In genomic region chr7:133985648-133986047, GRCm38 (mm10) we compare ENCODE assay signal across 12 mouse cellular contexts.
"Had no signal": no experiment of that assay in that cellular context is flagged by ENCODE, and none has a peak within 500 bp of the region (broad histone marks: within the 10 kb centered on the region; RNA-seq: fewer than 3 reads in every experiment).

No protein-coding gene starts in this region.

- H3K4me1 ChIP-seq: kidney, embryonic 15.5 days; midbrain, embryonic 12.5 days had no signal

- H3K27ac ChIP-seq: kidney, embryonic 15.5 days; limb, embryonic 13.5 days; liver, embryonic 14.5 days; midbrain, embryonic 12.5 days; neural tube, embryonic 15.5 days had no signal

- H3K9me3 ChIP-seq: kidney, embryonic 15.5 days; midbrain, embryonic 12.5 days; neural tube, embryonic 15.5 days had no signal

- H3K36me3 ChIP-seq: kidney, embryonic 15.5 days; midbrain, embryonic 12.5 days; neural tube, embryonic 15.5 days had no signal

- H3K9ac ChIP-seq: kidney, embryonic 15.5 days; limb, embryonic 13.5 days; liver, embryonic 14.5 days; midbrain, embryonic 12.5 days; neural tube, embryonic 15.5 days had no signal

- H3K4me3 ChIP-seq: kidney, embryonic 15.5 days; limb, embryonic 13.5 days; midbrain, embryonic 12.5 days; neural tube, embryonic 15.5 days had no signal

- DNase-seq: kidney, adult 2 months; kidney, postnatal 14 days; lung, adult 18-20 months; lung, postnatal 4 days; right cerebral cortex, adult 18-20 months; right cerebral cortex, postnatal 25 days; thymus, postnatal 36 days had no signal

- H3K27me3 ChIP-seq: kidney, embryonic 15.5 days; limb, embryonic 13.5 days; midbrain, embryonic 12.5 days; neural tube, embryonic 15.5 days had no signal

- H3K4me2 ChIP-seq: kidney, embryonic 15.5 days; limb, embryonic 13.5 days; midbrain, embryonic 12.5 days; neural tube, embryonic 15.5 days had no signal
